Mouse (Mus musculus) ES-E14 (cell line): ENCODE results near the gene Fxyd4. TPM values are rescaled to one million over a fixed set of nuclear protein-coding genes. Genes with fewer than 3 reads are reported as not detected.

Experiments used
- DNase-seq: peaks from one replicate; pipeline ENCODE4 v3.0.0-alpha.2; 2013; ENCODE audit warnings: low read depth, low spot score
- H3K27ac ChIP-seq: 2 replicates; pipeline ENCODE4 v1.5.1; 2012; ENCODE audit warnings: low read depth, mild to moderate bottlenecking, low read length, moderate library complexity, mixed read lengths; ENCODE audit not compliant: poor library complexity, insufficient read depth, severe bottlenecking
- H3K36me3 ChIP-seq: 2 replicates; pipeline ENCODE4 v1.6.1; 2012; ENCODE audit warnings: mild to moderate bottlenecking, low read length, moderate library complexity, mixed read lengths; ENCODE audit not compliant: control insufficient read depth, poor library complexity, insufficient read depth, severe bottlenecking
- H3K4me1 ChIP-seq, 2 experiments: fragments of 150-350 bp in 1 of 2; sonication (generic) in 1 of 2; 2 replicates each; pipeline ENCODE4 v1.6.1; 2012; ENCODE audit warnings: low read length in 2 of 2, mild to moderate bottlenecking in 1 of 2, mixed read lengths in 1 of 2; ENCODE audit not compliant: control insufficient read depth in 2 of 2, insufficient read depth in 2 of 2, poor library complexity in 1 of 2
- H3K4me3 ChIP-seq, 2 experiments: fragments of 150-350 bp in 1 of 2; sonication (generic) in 1 of 2; 2 replicates each; pipeline ENCODE4 v1.5.1; 2012; ENCODE audit warnings: low read length in 2 of 2, low read depth in 1 of 2, mild to moderate bottlenecking in 1 of 2, mixed read lengths in 1 of 2; ENCODE audit not compliant: insufficient read depth in 1 of 2, poor library complexity in 1 of 2, severe bottlenecking in 1 of 2
- H3K9ac ChIP-seq: 2 replicates; pipeline ENCODE4 v1.6.1; 2012; ENCODE audit warnings: low read depth, mild to moderate bottlenecking, low read length, mixed read lengths; ENCODE audit not compliant: poor library complexity, insufficient read depth, severe bottlenecking
- H3K9me3 ChIP-seq: fragments of 150-350 bp; sonication (generic); 2 replicates; pipeline ENCODE4 v1.6.1; 2012; ENCODE audit warnings: low read depth, mild to moderate bottlenecking, low read length; ENCODE audit not compliant: control insufficient read depth, insufficient read depth
- CHD2 ChIP-seq: IDR thresholded peaks from 2 replicates; pipeline ENCODE4 v1.6.1; 2014; ENCODE audit warnings: mild to moderate bottlenecking, low read depth, low read length, inconsistent platforms
- HCFC1 ChIP-seq: IDR thresholded peaks from 2 replicates; pipeline ENCODE4 v1.6.1; 2012; ENCODE audit warnings: low read length, inconsistent platforms, borderline replicate concordance; ENCODE audit not compliant: insufficient read depth
- MAFK ChIP-seq: IDR thresholded peaks from 2 replicates; pipeline ENCODE4 v1.6.1; 2014; ENCODE audit warnings: mild to moderate bottlenecking, low read depth, low read length, inconsistent platforms; ENCODE audit not compliant: insufficient read depth
- ZC3H11A ChIP-seq: IDR thresholded peaks from 2 replicates; pipeline ENCODE4 v1.6.1; 2012; ENCODE audit warnings: low read depth, mild to moderate bottlenecking, inconsistent platforms, low read length, borderline replicate concordance
- ZNF384 ChIP-seq: IDR thresholded peaks from 2 replicates; pipeline ENCODE4 v1.6.1; 2012; ENCODE audit warnings: low read depth, low read length, inconsistent platforms
- in situ Hi-C, 2 experiments: fragments of 600-800 bp; cut with MboI; formaldehyde crosslinking; loops; one replicate each; pipeline ENCODE4 v1.15.1; 2025; ENCODE audit warnings: low sequenced_read_pairs in 2 of 2, inconsistent platforms in 1 of 2; ENCODE audit not compliant: unreplicated experiment in 2 of 2
- total RNA-seq: library from RNA; depleted of rRNA; stranded (reverse); fragments of 300-350 nt; gene quantifications from 2 replicates; pipeline ENCODE4 v1.2.3, GENCODE M21; 2012

Fxyd4 gene
- total RNA-seq, 1 experiment = 0.98 TPM

DNA sequence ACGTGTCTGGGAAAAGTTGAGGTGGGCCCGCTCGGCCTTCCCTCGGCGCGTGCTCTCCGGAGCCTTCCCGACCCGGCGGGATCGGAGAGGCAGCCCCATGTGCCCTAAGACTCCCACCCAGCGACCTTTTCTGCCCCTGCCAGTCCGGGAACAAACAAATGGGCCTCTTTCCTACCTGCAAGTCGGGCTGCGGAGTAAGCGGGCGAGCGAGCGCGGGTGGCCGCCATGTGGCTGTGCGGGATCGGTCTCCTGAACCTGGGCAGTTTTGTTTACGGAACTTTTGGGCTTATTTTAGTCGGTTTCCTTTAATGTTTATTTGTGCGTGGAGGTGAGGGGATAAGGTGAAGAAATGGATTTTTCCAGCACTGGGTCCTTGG lies 29.5 kb downstream of the Fxyd4 start:
- no peaks in the 10 kb centered on the region for H3K9me3 ChIP-seq
- peaks cover 1% of the 10 kb centered on the region; the same call in 1 of the 2 replicates for H3K36me3 ChIP-seq
- H3K9ac ChIP-seq = peak overlapping the region; percentile 95
- in situ Hi-C loops = no loop called here
- no peak for TF ChIP-seq HCFC1
- H3K27ac ChIP-seq = peak overlapping the region; percentile 96
- DNase-seq = no peak
- peaks cover 2 to 9% of the 10 kb centered on the region in 2 experiments; a peak in 2 of 4 replicates for H3K4me1 ChIP-seq
- H3K4me3 ChIP-seq = peak overlapping the region; percentile 89 to 91

DNA sequence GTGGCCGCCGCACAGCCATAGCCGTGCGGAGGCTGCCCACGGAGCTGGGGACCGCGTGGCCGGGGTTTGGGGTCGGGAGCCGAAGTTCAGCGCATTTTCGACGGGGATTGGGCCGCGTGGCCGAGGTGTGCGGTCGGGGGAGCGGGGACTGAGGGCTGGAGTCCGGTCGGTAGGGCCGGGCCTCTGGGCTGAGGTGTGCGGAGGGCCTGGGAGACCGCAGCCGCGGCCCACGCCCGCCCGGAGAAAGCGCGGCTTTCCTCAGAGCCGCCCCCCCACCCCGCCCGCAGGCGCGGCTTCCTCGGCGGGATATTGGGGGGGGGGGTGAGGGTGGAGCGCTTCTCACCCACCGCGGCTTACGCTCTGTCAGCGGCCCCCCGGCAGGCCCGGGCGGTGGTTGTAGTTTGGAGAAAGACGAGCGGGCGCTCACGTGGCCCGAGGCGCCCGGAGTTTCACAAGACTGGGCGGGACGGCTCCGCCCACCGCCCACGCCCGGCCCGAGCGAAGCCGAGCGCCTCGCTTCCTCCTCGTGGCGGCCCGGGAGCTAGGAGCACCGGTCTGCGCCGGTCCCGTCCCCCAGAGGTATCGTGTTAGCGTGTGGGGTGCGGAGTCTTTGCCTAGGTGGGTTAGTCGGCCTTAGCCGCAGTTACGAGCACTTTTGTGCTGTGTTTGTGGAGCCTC lies 30.1 kb downstream of the Fxyd4 start:
- Histone ChIP-seq H3K36me3 (peaks cover 1% of the 10 kb centered on the region; the same call in 1 of the 2 replicates), H3K4me3 (peak overlapping the region; percentile 89 to 91), H3K27ac (peak overlapping the region; percentile 96), H3K9ac (peak overlapping the region; percentile 95), H3K4me1 (peaks cover 5 to 6% of the 10 kb centered on the region in 2 experiments; a peak in 3 of 4 replicates), H3K9me3 (no peaks in the 10 kb centered on the region)
- TF ChIP-seq ZNF384 (no peak), MAFK (0 out of 2 replicates have a peak, but pooled peaks have one; percentile 8), CHD2 (no peak), HCFC1 (peak; percentile 72; the same call in 1 of the 2 replicates), ZC3H11A (no peak)
- in situ Hi-C loops = no loop called here
- DNase-seq = peak; percentile 85

DNA sequence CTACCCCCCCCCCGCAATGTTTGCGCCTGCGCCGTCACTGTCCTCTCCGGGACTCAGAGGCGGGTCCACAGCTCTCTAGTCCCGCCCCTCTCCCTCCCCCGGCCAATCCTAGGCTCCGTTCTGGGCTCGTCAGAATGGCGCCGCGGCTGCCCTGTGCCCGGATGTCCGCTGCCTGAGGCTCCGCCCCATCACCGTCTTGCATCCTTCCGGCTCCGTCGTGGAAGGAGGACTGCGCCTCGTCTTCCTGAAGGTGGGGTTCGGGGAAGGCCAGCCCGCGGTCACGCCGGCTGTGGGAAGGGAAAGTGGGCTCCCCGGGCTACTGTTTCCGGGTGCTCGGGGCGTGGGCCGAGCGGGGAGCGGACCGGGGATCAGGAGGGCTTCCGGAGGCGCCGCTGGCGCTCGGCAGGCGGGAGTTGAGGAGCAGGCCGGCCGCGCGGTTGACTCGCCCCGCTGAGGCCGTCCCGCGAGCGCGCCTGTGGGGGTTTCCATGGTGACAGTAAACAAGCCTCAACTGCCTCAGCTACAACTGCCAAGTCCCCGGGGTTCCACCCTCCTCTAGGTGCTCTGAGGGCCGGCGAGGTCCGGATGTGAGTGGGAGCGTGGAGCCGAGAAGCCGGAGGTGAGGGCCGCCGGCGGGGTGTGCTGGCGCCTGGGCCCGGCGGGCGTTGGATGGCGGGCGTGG lies 30.8 kb downstream of the Fxyd4 start:
- peak; percentile 95 for DNase-seq
- in situ Hi-C loops = no loop called here

GRCm38 (mm10) chr6:117906015-117906531 lies 31.4 kb downstream of the Fxyd4 start:
- H3K36me3 ChIP-seq = peaks cover 1% of the 10 kb centered on the region; the same call in 1 of the 2 replicates
- H3K4me1 ChIP-seq = peaks cover under 1 to 7% of the 10 kb centered on the region in 2 experiments; a peak in 2 of 4 replicates
- no peaks in the 10 kb centered on the region for H3K9me3 ChIP-seq
- TF ChIP-seq ZNF384 (no peak), ZC3H11A (no peak)
- peak overlapping the region; percentile 58; the same call in 1 of the 2 replicates for H3K27ac ChIP-seq
- H3K9ac ChIP-seq = peak overlapping the region; percentile 85
- peak overlapping the region; percentile 71 to 74 for H3K4me3 ChIP-seq
- in situ Hi-C loops = no loop called here
- no peak for DNase-seq

More for the DNA sequence above, 30.8 kb downstream of the Fxyd4 start:
- TF ChIP-seq ZC3H11A = no peak
- TF ChIP-seq MAFK = no peak
- TF ChIP-seq CHD2 = no peak
- no peak for TF ChIP-seq ZNF384
- 0 out of 2 replicates have a peak, but pooled peaks have one; percentile 53 for TF ChIP-seq HCFC1
- peaks cover 6 to 7% of the 10 kb centered on the region in 2 experiments; a peak in 3 of 4 replicates for H3K4me1 ChIP-seq
- peak overlapping the region; percentile 89 to 91 for H3K4me3 ChIP-seq
- peak overlapping the region; percentile 96 for H3K27ac ChIP-seq
- no peaks in the 10 kb centered on the region for H3K9me3 ChIP-seq
- H3K36me3 ChIP-seq = peaks cover 1% of the 10 kb centered on the region; the same call in 1 of the 2 replicates
- H3K9ac ChIP-seq = peak overlapping the region; percentile 95
